Mouse (Mus musculus): ENCODE data around the gene Aars. TPM values are rescaled to one million over a fixed set of nuclear protein-coding genes. Genes with fewer than 3 reads are reported as not detected.
"Not testable (repeated sequence)": the region's sequence is repeated elsewhere in the genome, so short reads cannot be mapped to it uniquely, and the experiment has no call there.

Gene Aars
- total RNA-seq (2021), result 100 to 1,000 TPM in 1 of 2 experiments, 10 to 100 TPM in 1; 87.5 to 104 TPM
- long read RNA-seq, experiment 1, full-length matches to known transcripts, result 50 of 125 reads
- long read RNA-seq, experiment 1, partial matches to known transcripts, result 68 of 125 reads
- long read RNA-seq, experiment 1, other reads (novel, unspliced or antisense), result 7 of 125 reads
- long read RNA-seq, experiment 2, full-length matches to known transcripts, result 117 of 279 reads
- long read RNA-seq, experiment 2, partial matches to known transcripts, result 141 of 279 reads
- long read RNA-seq, experiment 2, other reads (novel, unspliced or antisense), result 21 of 279 reads

GRCm38 (mm10) chr8:111032916-111033315, at the start of gene Aars:
Gene Aars (plus strand): TSS chr8:111033144.
- no peak for DNase-seq (ENCODE audit: low spot score in 2 of 2)

DNA sequence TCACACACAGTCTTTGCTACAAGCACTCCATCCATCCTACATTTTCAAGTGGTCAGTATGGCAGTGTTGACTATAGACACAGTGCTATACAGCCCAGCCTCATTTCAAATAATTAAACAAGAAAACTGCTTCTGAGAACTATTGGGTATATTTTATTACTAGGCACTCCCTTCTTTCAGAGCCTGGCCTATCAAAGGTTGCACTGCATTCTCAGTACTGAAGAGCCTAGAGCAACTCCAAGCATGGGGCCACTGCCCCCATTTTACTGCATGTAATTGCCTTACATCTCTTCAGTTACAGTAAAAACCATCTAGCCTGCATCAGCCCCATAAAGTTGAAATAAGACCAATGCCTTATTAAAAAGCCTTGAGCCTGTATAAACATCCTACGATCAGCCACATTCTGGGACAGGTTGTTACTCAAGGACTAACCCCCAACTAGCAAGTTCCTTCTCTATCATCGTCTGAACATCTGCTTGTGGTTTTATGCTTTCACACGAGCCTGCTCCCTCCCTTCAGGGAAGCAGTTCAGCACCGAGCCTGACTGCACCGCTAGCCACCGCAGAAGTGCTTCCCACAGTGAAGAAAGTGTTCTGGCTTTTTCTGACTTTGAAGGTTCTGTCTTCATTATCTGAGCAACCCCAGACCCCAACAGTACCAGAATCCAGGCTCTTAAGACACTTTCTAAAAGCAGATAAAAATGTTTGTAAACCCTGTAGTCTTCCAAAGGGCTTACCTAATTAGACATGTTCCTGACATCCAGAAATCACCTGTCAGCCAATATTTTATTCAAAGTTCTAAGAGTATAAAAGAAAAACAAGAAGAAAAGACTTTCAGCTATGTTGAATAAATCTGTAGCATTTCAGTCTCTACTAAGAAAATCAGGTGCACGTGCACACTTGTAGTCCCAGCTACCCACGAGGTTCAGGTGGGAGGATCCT, 44.9 kb upstream of the Aars start:
- DNase-seq (ENCODE audit: low spot score in 2 of 2), result no peak

DNA sequence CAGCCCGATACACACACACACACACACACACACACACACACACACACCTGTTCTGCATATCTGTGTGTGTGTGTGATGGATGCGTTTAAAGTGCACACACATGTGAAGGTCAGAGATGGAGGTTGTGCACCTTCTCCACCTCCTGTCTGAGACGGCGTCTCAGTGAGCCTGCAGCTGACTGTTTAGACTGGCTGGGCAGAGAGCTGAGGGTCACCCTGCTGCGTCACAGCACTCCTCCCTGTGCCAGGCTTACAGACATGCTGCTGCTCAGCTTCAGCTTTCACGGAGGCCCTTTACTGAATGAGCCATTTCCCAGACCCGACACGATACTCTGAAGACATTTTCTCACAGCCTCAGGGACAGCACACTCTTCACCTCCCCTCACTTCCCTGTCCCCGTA, 42.9 kb upstream of the Aars start:
- DNase-seq (ENCODE audit: low spot score in 2 of 2), result no peak

DNA sequence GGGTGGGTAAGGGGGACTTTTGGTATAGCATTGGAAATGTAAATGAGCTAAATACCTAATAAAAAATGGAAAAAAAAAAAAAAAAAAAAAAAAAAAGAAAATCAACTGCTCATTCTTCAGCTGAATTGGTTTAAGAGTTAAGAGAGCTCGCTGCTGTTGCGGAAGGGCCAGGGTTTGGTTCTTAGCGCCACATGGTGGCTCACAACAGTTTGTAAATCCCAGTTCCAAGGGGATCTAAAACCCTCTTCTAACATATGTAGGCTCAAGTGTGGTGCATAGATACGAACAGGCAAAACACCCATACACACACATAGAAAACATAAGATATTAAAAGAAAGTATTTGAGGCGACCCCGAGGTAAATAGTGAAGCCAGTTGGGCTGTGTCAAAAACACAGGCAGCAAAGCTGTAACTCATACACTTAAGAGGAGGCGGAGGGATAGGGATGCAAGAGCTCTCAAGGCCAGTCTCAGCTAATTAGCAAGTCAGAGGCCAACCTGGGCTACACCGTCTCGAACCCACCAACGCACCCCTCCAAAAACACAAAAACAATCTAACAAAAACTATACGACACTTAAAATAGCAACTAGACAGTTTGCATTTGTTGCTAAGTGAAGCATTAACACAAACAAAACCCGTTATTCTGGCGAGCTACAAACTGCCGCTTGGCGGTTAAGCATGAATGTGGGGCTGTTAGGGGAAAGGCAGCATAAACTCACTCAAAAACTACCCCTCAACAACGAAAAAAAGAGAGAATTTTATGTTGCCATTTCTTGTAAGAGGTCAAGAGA, 36.1 kb upstream of the Aars start:
- no peak for DNase-seq (ENCODE audit: low spot score in 2 of 2)

DNA sequence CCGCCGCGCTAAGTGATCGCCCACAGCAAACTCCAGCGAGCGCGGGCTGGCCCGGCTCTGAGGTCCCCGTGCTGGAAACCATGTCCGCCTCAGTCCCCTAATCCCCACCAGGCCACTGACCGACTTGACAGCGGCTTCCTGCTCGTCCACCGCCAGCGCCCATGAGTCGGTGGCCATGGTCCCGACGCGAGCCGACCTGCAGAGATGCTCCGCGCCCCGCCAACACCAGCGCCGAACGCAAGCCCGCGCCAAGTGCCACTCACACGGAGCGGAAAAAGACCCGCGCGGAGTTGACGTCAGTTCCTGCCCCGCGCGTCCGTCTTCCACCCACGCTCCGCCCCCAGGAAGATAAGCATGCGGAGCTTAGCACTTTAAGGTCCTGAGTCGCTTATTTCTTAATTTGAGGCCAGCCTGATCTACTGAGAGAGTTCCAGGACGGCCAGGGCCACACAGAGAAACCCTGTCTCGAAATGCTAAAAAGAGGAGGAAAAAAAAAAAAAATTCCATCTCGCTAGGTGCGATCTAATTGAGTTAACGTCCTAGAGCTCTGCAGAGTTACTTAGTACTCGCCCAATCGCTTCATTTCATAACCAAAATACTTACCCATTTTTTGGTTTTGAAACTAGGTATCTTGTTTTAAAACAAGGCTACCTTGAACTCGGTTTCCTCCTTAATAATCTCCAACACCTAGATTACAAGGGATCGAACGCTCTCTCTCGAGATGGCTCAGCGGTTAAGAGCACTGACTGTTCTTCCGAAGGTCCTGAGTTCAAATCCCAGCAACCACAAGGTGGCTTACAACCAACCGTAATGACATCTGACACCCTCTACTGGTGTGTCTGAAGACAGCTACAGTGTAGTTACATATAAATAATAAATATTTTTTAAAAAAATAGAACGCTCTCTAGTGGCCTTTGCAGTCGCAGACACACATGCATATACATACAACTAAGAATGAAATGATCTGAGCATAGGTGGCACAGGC, 35.1 kb upstream of the Aars start, which contains the start of gene Ddx19a:
TSS of gene Ddx19a (minus strand) at position 254 of the 985 bp plus-strand sequence.
- peak; percentile 46 to 76 for DNase-seq (ENCODE audit: low spot score in 2 of 2)

GRCm38 (mm10) chr8:111010230-111010991, 22.5 kb upstream of the Aars start:
- not testable (repeated sequence) for DNase-seq (ENCODE audit: low spot score in 2 of 2)

GRCm38 (mm10) chr8:111026609-111027008, 6.3 kb upstream of the Aars start:
- not testable (repeated sequence) for DNase-seq (ENCODE audit: low spot score in 2 of 2)

DNA sequence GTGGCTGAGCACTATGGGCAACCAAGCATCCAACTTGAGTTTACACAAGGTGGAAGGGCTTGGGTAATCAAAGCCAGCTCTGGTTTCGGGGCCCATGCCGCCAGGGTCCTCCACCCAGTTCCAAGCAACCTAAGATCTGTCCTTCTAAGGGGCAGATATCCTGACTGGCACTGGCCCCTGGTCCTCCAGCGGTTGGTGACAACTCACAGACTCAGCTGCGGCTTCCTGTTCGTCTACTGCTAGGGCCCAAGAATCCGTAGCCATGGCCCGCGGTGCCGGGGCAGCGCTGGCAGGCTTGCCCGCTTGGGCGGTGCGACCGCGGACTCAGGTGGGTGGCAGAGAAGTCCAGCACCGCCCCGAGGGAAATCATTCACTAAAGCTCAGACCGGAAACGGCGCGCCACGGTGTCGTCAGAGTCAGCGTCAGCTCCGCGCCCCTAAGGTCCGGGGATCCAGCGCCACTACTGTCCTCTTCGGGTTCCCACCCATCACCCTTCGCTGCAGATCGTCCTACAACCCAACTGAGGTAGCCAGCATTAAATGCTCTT, 5.5 kb upstream of the Aars start:
- DNase-seq (ENCODE audit: low spot score in 2 of 2), result peak; percentile 69 to 80

DNA sequence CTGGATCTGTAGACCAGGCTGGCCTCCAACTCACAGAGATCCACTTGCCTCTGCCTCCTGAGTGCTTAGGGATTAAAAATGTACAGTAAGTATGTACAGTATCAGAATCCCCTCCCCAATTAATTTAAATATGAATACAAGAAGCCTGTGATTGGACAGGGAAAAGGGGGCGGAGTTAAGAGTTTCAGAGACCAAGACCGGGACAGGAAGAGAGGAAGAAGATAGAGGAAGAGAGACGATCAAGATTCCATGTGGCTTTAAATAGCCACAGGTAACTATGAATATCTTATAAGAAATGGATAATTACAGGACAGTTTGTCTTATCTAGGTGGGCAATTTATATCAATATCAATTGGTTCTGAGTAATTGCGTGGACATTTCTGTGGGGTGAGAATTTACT, 3.4 kb upstream of the Aars start:
- no peak for DNase-seq (ENCODE audit: low spot score in 2 of 2)

GRCm38 (mm10) chr8:111030045-111030444, 2.9 kb upstream of the Aars start:
- DNase-seq (ENCODE audit: low spot score in 2 of 2), result no peak

- DNase-seq (ENCODE audit: low spot score in 2 of 2), result no peak
These were observed 1.4 kb upstream of the Aars start, which contains the start of gene Ddx19b for GRCm38 (mm10) chr8:111031572-111031971. Gene Ddx19b (minus strand): TSS chr8:111031751.

GRCm38 (mm10) chr8:111033482-111034215, 705 bp downstream of the Aars start:
- DNase-seq (ENCODE audit: low spot score in 2 of 2), result peak; percentile 71 to 96

DNA sequence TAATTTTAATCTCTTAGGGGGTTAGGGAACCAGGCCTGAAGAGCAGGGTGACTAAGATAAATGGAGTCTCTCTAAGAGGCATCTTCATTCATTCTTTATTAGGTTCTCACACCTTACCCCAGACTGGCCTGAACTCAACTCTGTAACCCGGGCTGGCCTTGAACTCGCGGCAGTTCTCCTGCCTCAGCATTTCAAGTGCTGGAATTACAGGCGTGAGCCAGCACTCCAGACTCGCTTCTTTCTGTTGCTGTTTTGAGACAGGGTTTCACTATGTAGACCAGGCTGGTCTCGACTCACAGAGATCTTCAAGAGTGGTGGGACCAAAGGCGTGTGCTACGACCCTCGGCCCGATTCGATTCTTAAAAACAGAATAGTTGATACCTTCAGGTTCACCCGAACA, 1.3 kb downstream of the Aars start:
- no peak for DNase-seq (ENCODE audit: low spot score in 2 of 2)

DNA sequence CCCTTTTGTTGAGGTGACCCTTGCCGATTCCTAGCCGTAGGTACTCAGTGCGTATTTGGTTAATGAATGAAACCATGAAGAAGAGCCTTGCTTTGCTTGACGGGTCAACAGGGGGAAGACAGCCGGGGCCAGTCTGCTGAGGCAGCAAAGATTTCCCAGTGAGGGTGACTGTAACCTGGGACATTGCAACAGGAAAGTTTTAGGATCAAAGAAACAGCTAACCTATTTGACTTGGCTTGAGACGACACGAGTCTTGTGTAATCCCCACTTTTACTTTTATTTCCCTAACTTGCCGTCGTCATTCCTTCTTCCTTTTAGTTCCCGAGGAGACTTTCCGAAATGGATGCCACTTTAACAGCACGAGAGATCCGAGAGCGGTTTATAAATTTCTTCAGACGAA, 3.6 kb downstream of the Aars start:
- no peak for DNase-seq (ENCODE audit: low spot score in 2 of 2)

GRCm38 (mm10) chr8:111042546-111042945, 9.6 kb downstream of the Aars start:
- DNase-seq (ENCODE audit: low spot score in 2 of 2), result no peak

DNA sequence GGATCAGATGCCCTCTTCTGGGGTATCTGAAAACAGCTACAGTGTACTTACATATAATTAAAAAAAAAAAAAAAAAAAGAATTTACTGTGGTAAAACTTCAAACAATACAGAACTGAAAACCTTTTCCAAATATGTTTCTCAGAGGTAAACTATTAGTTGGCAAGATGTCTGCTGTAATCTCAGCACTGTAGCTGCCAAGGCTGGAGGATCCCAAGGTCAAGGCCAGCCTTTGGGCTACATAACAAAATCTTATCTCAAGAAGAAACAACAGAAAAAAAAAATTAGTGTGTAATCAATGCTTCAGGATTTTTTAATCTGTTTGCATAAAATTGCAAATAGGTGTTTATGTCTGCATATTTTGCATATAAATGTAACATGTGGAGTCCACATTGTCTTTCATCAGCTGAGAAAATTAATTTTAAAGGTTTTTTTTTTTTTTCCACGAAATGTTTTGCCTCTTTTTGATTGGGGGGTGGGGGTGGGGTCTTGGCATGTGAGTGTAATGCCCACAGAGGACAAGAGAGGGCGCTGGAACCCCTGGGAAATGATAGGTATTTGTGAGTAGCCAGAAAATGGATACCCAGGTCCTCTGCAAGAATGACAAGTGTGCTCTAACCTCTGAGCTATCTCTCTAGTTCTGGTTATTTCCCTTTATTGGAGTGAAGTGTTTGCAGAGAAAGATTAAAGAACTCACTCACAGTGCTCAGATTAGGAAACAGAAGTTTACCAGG, 11.2 kb downstream of the Aars start:
- no peak for DNase-seq (ENCODE audit: low spot score in 2 of 2)

DNA sequence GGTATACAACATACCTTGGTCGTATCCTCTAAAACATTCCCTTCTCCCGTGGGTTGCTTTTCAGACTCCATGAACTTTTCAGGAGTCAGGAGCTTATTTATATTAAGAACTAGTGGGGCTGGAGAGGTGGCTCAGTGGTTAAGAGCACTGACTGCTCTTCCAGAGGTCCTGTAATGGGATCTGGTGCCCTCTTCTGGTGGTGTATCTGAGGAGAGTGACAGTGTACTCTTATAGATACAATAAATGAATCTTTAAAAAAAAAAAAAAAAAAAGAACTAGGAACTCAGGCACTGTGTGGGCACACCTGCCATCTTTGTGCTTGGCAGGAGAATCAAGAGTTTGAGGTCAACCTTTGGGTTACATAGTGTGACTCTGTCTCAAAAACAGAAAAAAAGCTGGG, 15.8 kb downstream of the Aars start:
- no peak for DNase-seq (ENCODE audit: low spot score in 2 of 2)

DNA sequence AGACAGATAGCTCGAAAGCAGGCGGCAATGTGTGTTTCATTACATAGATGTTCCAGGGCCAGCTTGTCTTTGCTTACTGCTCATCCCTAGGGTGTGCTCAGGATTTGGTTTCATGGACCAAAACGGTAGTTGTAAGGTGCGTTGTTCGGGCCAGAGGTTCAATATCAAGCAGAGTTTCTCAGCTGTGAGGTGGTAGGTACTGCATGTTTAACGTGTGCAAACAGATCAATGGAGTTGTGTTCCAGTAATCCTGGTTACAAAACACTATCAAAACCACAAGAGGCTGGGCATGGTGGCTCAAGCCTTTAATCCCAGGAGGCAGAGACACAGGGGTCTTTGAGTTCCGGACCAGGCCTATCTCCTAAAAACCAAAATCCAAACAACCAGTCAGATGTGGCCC, 16.2 kb downstream of the Aars start:
- DNase-seq (ENCODE audit: low spot score in 2 of 2), result no peak
